Mouse (Mus musculus): ENCODE measurements at regions not wholly inside any gene's neighbourhood (a gene's known extent, or its start where the extent isn't known, plus 50 kb on each side); places are given as distances from the start of the nearest gene placed in this dataset.

- intact Hi-C loops (cut with DNase I): no loop called here
Measured at GRCm38 (mm10) chr19:16075512-16076086, 57.0 kb upstream of the Gnaq start.

GRCm38 (mm10) chr19:16075026-16075425 lies 57.6 kb upstream of the Gnaq start:
- intact Hi-C loops (cut with DNase I): no loop called here

DNA sequence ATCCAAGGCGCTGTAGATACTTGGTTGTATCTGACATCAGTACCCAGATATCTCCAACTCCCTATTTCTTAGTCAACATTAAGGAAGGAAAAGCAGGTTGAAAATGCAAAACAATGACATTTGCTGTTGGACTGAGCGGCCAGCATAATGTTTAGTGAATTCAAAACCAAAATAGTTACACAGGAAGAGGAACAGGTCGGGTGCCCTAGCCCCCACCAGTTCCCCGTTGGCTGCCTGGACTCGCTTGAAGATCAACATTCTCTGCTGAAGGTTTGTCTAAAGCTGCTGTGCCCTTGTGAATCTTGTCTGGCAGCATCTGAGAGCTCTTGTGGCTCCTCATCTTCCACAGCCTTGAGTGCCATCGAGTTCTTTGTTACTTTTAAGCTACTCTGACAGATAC lies 65.3 kb upstream of the Gnaq start:
- intact Hi-C loops (cut with DNase I): loop anchor here (5.0 to 10.0 kb wide), 2 partner anchors 270 to 367 kb away; partner anchors contain the start of gene Gna14

DNA sequence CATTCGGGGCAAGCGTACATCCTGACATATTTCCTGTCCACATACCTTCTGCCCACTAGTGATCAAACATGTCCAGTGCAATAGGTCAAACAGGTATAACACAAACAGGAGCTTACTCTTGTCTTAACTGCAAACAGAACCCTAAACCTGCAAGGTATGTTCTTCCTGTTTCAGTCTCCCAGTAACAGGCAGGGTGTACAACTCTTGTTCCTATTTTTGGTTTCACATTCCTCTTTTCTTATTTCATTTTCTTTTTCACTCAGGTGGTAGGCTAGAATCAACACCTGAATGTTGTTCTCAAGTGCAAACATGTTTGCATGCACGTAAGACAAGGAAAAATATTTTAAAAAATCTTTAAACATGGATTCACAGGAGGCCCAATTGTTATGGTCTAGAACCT lies 67.7 kb upstream of the Gnaq start:
- intact Hi-C loops (cut with DNase I): loop anchor here (5.0 to 10.0 kb wide), 4 partner anchors 67 to 532 kb away; partner anchors contain the start of genes Gna14 and Gnaq

DNA sequence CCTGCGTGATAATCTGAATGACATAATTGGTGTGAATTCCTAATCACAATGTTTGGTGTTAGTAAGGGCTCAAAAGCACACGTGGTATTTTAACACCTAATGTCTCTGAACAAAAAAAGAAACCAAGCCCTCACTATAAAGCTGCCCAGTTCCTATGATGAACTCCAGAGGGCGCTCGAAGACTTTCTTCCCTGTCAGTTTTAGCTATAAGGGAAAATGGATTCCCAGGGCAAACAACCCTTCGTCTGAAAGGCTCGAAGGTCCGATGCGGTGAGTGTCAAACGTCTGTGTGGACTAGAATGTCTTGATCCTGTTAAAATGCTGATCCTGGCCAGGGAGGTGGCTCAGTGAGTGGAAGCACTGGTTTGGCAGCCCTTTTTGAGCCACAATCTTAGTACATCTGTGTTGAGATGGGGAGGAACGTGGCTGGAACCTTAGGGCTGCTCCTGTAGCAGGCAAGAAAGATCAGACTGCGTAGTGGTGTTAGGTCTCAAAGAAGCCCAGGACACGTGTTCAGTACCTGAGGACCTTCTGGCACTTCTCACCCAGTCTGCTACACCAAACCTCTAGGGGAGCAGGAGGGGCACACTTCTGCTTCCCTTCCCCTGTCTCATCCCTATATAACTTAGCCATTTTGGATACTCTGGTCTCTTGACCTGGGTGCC lies 68.6 kb upstream of the Gnaq start:
- intact Hi-C loops (cut with DNase I): loop anchor here (5.0 to 10.0 kb wide), 3 partner anchors 68 to 533 kb away; partner anchors contain the start of genes Gna14 and Gnaq

GRCm38 (mm10) chr19:16063533-16063915 lies 69.1 kb upstream of the Gnaq start:
- intact Hi-C loops (cut with DNase I): loop anchor here (5.0 to 10.0 kb wide), 3 partner anchors 69 to 534 kb away; partner anchors contain the start of genes Gna14 and Gnaq

DNA sequence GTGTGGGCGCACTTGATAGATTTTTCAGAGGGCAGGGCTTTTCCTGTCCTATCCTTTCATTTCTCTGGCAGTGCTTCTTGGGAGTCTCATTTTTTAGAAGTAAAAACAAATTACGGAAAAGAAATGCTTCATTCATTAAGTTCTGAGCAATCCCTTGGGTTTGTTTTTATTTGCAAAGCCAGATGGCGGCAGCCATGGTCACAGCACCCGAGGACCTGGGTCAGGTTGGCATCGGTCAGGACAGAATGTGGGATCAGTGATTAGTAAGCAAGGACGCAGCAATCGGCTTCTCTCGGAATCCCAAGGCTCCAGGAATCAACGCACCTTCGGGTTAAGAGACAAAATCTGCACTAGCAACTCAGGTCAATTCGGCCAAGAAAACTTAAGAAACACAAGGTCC lies 70.8 kb upstream of the Gnaq start:
- intact Hi-C loops (cut with DNase I): loop anchor here (5.0 to 10.0 kb wide), 3 partner anchors 70 to 535 kb away; partner anchors contain the start of genes Gna14 and Gnaq

DNA sequence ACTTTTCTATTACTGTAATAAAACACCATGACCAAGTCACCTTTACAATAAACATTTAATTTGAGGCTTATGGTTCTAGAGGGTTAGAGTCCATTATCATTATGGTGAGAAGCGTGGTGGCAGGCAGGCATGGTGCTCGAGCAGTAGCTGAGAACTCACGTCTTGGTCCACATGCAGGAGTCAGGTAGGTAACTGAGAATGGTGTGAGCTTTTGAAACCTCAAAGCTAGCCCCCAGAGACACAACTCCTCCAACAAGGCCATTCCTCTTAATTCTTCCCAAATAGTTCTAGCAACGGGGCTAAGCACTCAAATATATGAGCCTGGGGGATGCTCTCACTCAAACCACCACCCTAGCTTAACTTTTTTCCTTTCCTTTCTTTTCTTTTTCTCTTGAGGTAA lies 73.6 kb upstream of the Gnaq start:
- intact Hi-C loops (cut with DNase I): no loop called here

- intact Hi-C loops (cut with DNase I): no loop called here
Measured at GRCm38 (mm10) chr19:16050220-16051055, 65.6 kb upstream of the Cep78 start.

DNA sequence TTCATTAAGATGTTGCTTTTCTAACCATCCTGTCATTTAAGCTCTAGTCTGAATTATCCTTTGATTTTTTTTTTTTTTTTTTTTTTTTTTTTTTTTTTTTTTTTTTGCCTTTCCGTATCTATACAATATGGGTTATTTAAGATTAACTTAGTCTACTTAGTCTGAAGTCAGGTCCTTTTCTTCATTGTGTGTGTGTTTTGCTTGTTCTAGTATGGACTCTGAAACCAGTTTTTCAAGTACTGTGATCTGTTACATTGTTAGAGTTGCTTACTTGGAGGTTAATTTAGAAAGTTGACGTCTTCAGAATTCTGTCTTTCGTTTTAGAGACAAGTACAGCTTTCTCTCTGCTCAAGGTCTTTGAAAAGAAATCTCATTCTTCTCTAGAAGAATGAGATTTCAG lies 64.9 kb upstream of the Cep78 start:
- intact Hi-C loops (cut with DNase I): no loop called here

GRCm38 (mm10) chr19:16046977-16047376 lies 62.2 kb upstream of the Cep78 start:
- intact Hi-C loops (cut with DNase I): no loop called here

GRCm38 (mm10) chr19:16045261-16045660 lies 60.5 kb upstream of the Cep78 start:
- intact Hi-C loops (cut with DNase I): no loop called here

- intact Hi-C loops (cut with DNase I): no loop called here
Measured at GRCm38 (mm10) chr19:16044169-16044568, 59.4 kb upstream of the Cep78 start.

GRCm38 (mm10) chr19:16043007-16043406 lies 58.2 kb upstream of the Cep78 start:
- intact Hi-C loops (cut with DNase I): no loop called here

DNA sequence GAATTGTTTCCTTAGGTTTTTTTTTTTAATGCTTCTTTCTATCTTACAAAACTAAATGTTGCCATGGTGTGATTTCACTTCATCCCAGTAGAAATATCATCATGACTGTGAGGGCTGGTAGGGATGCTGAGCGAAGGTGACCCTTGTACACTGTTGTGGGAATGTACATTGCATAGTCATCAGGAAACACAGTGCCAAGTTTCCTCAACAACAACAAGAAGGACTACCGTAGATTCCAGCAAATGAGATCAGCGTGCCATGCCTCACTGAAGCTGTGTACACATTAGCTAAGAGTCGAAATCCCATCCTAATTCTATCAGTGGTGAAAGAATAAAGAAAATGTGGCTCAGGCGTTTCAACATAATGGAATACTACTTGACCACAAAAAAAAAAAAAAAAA lies 57.1 kb upstream of the Cep78 start:
- intact Hi-C loops (cut with DNase I): no loop called here

- intact Hi-C loops (cut with DNase I): no loop called here
Measured at GRCm38 (mm10) chr19:16037806-16038205, 53.0 kb upstream of the Cep78 start.

Measured in adrenal gland (tissue).